Mouse (Mus musculus): ENCODE measurements around the gene Lypd3.
A peak's percentile ranks its signal among the peaks of the same experiment; 100 is the strongest.

The Lypd3 gene

DNA sequence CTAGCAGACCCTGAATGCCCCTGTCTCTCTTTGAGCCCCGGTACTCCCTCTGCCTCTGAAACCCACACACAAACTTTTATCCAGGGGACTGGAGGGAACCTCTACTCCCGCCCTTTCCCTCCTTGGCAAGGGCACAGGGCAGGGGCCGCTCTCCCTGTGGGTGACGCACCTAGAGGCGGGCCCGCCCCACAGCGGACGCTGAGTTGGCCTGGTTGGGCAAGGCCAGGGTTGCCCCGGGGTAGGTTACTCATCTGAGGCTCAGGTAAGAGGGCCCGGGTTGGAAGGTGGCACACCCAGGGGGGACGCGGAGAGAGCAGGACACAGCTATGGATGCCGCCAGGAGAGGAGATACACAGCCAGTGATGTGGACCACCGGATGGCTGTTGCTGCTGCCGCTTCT, at the start of gene Lypd3:
Lypd3 (plus strand) TSS at position 287 of the 400 bp plus-strand sequence.
- no peak for DNase-seq

DNA sequence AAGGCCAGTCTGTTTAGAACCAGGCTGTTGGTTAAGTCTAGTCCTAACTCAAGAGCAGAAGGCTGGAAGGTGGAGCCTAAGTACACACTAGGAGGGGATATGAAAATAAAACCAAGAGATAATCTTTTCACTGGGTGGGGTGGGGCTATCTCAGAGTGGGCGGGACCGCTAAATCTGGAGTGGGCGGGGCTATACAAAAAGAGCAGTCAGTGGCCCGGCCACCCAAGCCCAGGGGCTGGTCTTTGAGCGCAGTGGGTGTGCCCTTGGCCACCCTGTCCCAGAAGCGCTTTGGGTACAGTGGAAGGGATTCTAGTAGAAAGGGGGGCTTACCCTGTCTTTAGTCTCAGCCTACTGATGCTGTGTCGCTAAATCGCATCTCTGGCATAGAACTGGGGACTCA, 49.5 kb upstream of the Lypd3 start:
- DNase-seq, result no peak

DNA sequence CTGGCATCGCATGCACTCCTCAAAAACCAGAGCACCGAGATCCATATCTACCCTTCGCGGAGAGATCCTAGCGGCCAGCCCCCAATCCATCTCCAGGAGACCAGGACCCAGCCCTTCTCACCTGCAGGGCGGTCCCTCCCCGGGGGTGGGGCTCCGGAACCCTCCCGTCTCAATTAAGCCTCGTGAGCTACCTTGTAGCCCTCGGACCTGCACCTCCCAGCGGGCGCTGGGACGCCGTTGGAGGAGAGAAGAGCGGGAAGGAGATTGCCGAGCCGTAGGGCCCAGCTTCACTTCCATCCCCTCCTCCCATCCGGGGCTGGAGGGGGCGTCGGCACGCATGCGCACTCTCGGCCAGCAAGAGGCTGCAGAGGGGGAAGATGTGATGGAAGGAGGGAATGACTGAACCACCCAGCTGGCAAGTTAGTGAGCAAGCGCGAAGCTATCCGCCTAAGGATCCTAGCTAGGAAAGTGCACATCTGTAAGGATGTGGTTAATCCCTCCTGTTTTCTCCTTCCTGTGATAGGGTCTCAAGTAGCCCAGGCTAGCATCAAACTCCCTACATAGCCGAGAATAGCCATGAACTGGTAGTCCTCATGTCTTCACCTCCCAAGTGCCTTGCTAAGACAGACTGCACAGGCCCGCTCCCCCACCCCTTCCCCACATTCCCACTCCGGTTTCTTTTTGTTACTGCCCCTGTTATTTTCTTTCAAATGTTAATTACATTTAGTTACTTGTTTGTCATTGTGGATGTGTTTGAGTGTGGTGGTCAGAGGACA, 48.8 kb upstream of the Lypd3 start, which contains the start of the genes Ethe1 and Zfp575:
Ethe1 (plus strand) TSS at position 214 of the 776 bp plus-strand sequence.
Zfp575 (minus strand) TSS at position 312 of the 776 bp plus-strand sequence.
- DNase-seq, result peak; percentile 89

DNA sequence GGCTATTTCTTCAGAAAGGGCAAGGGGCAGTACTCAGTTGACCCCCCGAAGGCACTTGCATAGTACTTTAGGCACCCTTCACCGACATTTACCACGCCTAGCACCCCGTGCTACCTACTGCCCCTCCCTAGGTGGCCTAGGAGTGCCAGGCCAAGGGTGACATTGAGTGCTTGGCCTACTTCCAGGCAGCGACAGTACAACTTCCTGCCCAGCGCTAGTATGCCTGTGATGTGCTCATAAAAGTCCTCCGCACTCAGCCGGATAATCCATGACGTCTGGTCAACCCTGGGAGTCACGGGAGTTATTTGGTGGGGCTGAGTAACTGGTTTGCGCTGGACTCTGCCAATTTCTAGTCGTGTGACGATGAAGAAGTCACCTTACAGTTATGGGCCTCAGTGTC, 48.0 kb upstream of the Lypd3 start:
- DNase-seq, result no peak

DNA sequence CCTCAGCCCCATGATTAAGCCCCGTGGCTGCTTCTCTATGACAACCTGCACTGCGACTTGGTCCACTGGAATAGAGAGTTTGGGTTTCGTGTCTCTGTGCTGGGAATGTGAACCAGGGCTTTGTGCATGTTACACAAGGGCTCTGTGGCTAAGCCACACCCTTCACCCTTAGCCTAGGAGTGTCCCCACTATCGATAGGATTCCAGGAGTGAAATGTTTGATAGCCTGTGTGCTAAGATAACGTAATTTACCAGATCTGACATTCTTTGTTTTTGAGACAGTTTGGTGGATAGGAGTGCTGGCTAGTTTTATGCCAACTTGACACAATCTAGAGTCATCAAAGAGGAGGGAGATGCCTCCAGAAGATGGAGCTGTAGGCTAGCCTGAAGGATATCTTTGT, 44.6 kb upstream of the Lypd3 start:
- no peak for DNase-seq

DNA sequence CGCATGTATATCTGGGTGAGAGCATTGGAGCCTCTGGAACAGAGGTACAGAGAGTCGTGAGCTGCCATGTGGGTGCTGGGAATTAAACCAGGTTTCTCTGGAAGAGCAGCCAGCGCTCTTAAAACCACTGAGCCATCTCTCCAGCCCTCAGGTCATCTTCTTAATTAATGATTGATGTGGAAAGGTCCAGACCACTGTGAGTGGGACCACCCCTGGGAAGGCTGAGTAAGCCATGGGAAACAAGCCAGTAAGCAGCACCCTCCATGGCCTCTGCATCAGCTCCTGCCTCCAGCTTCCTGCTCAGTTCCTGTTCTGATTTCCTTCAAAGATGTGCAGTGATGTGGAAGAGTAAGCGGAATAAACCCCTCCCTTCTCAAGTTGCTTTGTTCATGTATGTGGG, 44.2 kb upstream of the Lypd3 start:
- no peak for DNase-seq

DNA sequence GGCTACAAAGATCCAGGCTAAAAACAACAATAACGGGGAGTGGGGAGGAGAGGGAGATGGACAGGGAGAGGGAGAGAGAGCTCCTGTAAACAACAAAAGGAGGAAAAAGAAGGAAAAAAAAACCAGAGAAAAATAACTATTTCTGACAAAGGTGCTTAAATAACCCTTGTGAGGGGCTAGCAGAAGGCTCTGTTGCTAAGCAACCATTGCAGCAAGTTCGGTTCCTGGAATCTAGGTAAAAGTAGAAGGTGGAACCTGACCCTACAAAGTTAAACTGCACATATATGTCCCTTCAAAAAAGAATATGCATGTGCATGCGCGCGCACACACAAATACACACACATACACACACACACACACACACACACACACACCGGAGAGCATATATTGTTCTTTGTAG, 43.6 kb upstream of the Lypd3 start:
- no peak for DNase-seq

DNA sequence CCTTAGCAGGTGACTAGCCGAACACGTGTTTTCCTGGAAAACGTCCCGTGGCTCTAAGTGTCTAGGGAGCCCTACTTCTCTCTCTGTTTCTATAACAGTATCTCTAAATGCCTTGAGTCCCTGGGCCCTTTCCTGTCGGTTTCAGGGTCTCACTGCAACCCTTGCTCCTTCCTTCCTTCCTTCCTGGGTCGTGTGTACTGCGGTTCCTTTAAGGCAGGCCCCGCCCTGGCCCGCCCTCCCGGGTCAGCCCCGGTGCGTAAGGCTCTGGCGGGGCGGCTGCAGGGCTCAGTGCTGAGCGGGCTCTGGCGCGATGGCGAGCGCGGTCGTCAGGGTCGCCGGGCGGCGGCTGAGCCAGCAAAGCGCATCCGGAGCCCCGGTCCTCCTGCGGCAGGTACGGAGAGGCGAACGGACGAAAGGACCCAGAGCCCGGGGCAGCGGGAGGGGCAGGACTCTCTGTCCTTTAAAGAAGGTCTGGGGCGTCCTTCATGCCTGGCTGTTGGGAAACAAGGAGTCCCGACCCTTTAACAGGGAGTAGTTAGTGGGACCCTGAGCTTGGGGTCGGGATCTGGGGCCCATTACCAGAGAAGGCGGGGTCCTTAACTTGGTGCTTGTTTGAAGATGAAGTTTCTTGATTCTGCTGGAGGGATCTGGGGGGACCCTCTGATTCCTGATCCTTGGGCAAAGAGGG, 42.6 kb upstream of the Lypd3 start:
- DNase-seq, result peak; percentile 71

DNA sequence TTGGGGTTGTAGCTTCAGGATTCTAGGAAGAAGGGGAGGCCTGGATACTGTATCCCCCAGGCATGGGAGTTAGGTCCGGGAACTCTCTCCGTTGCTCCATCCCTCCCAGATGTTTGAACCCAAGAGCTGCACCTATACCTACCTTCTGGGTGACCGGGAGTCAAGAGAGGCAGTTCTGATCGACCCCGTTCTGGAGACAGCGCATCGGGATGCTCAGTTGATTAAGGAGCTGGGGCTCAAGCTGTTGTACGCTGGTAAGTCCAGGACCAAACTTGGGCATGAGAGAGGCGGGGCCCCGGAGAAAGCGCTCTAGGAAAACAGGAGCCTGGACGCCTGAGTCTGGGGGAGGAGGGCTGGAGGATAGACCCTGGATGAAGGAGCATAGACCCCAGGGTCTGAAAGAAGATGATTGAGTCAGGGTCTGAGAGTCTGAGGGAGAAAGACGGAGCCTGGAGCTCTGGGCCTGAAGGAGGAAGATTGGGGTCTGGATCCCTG, 42.0 kb upstream of the Lypd3 start:
- DNase-seq, result no peak

DNA sequence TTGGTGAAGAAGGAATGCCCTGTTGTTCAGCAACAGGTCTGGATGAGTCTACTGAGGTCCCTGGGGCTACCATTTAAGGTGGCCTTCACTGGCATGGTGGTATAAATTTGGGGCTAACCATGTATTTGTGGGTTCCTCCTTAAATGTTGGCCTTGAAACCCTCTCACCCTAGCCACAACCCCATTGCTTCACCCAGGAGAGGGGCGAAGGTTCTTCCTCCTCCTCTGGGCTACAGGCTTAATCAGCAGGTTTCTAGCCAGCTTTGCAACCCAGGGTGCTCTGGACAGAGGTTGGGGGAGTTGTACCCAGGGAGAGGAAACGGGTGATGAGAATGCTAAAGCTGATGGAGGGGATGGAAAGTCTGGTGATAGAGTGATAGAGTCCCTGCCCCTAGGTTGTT, 40.9 kb upstream of the Lypd3 start:
- DNase-seq, result no peak

DNA sequence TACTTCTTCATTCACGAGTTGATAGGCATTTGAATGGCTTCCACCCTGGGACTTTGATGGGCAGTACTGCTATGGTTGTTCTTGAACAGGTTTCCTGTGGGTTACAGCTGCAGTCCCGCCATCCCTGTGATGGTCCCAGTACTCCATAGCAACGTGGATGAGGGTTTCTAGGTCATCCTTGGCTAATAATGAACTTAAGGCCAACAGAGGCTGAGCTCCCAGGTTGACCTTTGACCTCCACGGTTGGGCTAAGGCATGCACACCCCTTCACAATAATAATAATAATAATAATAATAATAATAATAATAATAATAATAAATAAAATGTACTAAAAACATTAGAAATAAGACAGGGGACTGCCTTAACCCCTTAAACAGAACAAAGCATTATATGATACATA, 38.2 kb upstream of the Lypd3 start:
- DNase-seq, result no peak

DNA sequence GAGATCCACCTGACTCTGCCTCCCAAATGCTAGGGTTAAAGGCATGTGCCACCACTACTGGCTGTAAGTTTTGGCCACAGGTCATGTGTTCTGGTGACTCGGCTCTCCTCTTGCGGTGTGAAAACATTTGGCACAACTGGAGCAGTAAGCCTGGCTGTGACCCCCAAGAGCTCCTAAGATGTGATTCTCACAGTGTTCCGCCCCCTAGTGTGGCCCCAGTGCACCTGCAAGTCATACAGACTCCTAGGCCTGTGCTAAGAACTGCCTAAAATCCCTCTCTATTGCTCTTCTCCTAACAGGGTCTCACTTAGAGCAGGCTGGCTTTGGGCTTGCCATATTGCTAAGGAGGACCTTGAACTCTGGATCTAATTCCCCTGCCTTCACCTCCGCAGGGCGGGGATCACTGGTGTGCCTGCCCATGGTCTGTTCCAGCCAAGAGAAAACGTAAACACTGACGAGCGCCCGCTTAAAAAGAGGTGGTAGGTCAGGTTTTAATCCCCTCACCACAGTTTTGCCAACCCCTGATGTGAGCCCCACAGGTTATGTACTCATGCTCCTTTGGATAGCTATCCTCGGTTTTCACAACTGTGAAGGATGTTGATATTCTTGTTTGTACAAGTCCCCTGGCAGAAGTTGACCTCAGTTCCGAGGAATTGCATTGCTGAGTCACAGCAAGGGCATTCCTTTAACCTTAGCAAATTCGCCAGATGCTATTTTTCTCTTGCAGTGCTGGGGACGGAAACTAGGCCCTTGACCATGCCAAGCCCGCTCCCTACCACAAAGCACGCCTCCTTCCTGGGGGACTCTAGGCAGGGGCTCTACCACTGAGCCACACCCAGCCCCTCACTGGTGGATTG, 36.9 kb upstream of the Lypd3 start:
- DNase-seq, result no peak

DNA sequence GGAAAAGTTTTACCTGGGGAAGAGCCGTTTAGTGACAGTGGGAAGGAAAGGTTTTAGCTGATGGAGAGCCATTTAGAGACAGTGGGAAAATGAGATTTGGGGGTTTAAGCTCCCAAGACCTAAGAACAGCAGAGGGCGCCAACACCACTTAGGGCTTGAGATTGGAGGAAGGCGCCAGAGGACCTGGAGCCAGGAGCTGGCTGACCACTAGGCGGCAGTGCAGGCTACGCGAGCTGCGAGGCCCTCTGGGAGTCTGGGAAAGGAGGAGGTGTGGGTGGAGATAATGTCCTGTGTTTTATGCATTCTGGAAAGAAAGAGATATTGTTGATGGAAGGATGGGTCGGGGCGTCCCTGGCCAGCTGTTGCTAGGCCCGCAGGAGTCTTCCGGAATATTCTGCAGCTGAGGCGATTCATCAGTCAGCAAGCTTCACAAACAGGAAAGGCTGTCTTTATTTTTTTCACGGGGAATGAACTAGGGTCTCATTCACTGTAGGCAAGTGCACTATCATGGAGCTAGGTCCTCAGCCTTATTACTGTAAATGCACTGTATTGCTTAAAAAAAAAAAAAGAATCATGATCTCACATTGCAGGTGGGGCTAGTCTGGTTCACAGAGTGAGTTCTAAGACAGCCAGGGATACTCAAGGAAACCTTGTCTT, 35.3 kb upstream of the Lypd3 start:
- peak; percentile 95 for DNase-seq

DNA sequence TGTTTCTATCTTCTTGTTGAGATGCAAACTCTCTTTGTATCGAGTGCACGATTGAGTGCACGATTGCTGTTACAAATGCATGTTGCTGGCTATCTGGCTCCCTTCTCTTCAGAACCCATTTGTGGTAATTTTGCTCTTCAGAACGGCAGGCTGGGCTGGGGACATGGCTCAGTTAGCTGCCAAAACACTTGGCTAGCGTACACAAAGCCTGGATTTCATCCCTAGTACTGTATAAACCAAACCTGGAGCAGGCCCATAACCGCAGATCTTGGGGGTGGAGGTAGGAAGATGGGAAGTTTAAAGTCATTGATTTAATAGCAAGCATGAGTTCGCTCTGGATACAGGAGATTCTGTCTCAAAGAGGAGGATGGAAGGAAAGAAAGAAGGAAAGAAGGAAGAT, 30.8 kb upstream of the Lypd3 start:
- DNase-seq, result no peak

DNA sequence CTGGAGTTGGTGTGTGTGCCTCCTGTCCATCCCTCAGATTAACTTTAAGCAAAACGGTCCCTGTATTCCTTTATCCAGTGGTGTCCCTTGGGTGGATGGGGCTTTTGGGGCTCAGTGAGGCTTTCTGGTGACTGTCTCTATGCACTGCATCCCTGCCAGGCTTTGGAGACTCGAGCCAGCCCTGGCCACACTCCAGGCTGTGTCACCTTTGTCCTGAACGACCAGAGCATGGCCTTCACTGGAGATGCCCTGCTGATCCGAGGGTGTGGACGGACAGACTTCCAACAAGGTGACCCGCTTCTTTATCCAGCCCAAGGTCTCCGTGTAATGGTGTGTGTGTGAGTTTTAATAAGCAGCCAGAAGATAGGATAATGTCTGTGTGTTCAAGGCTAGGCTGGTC, 30.3 kb upstream of the Lypd3 start:
- no peak for DNase-seq

DNA sequence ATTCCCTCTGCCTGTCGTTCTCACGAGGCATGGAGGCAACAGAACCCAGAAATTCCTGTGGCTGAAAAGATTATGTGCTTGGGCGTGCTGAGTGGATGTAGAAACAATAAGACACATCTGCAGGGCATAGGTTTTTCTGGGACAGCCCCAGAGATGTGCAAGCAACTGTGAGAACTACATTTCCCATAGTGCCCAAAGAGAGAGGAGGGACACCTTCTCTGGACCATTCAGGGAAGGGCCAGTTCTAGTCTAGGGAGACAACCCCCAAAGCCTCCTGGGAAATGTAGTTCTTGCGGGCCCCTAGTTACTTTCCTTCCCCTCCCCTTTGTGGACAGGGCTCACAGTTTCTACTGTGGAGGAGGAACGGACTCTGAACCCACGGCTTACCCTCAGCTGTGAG, 28.3 kb upstream of the Lypd3 start:
- no peak for DNase-seq

DNA sequence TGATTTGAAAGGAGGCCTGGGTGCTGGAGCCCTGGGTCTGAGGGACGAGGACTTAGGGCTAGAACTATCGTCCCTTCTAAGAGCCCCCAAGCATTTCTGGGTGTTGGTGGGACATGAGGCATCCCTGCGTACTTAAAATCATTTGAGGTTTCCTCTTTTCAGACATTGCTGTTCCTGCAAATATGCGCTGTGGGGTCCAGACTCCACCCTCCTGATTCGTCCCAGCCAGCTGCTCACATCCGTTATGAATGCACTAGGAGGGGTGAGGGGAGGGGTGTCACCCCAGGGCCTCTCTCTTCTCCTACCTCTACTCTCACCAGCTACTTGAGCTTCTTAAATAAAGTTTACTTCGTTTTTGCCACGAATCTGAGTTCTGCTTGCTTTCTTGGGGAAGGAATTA, 27.8 kb upstream of the Lypd3 start:
- no peak for DNase-seq

DNA sequence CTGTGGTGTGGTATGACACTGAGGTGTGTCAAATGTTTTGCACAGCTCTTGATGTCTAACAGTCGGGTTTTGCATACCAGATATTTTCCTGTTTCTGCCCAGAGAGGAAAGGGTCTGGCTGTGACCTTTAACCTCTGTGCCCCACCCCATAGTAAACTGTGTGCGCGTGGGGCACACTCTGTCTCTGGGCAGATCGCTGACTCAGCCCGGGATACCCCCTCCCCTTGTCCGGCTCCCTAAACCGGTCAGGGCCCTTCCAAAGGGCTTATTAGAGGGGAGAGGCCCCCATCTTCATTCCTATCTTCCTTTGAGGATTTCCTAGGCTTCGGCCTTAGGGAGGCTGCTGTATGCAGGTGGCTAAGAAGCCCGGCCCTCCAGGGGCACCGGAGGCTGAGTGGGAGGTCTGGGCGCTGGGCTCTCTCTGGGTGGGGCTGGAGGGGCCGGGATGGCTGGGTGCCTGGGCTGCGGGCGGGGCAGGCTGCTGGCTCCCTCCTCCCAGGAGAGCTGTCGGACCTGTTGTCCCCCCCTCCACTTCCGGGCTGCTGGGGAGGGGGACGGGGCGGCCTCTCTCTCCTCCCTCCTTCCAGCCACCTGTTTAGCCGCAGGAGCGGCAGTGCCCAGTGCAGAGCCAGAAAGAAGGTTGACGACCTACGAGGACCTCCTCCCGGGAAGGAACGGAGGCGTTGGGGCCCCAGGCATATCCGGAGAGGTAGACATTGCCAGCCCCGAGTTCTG, 26.0 kb upstream of the Lypd3 start, which contains the start of gene Phldb3:
Phldb3 (plus strand) TSS at position 620 of the 735 bp plus-strand sequence.
- DNase-seq, result no peak

DNA sequence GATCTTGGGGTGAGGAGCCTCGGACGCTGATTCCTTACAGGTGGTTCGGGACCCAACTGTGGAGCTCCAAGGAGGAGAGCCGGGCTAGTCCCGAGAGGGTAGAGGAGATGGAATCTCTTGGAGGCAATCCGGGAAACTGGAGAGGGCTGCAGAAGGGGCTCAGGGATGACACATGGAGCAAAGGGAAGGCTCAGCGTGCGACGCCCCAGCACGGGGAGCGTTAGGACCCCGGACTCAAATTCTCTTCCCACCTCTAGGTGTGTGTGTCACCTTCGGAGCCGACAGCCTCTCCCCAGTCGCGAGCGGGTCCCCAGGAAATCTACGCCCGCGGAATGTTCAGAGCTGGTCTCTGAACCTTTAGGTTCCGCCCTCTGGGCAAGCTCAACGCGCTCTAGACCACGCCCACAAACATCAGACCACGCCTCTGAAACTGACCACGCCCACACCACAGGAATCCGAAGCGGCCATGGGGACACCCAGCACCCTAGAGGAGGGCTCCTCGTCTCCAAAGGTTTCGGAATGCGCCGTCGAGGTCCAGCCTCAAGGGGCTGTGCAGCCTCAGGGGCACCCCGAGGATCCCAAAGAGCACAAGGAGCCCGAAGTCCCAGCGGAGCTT, 25.4 kb upstream of the Lypd3 start:
- peak; percentile 31 for DNase-seq

DNA sequence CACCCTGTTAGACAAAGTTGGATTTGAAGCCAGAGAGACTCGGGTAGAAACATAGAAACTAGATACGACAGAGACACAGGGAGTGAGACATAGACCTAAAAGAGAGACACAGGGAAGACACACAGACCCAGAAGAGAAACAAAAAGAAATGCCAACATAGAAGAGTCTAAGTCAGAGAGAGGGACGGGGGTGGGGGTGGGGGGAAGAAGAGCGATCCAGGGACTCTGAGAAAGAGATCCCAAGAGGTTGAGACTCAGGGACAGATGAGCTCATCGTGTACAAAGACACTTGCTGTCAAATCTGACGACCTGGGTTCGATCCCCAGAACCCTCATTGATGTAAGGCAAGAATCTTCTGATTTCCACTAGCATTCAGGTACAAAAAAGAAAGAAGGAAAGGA, 24.6 kb upstream of the Lypd3 start:
- DNase-seq, result no peak

DNA sequence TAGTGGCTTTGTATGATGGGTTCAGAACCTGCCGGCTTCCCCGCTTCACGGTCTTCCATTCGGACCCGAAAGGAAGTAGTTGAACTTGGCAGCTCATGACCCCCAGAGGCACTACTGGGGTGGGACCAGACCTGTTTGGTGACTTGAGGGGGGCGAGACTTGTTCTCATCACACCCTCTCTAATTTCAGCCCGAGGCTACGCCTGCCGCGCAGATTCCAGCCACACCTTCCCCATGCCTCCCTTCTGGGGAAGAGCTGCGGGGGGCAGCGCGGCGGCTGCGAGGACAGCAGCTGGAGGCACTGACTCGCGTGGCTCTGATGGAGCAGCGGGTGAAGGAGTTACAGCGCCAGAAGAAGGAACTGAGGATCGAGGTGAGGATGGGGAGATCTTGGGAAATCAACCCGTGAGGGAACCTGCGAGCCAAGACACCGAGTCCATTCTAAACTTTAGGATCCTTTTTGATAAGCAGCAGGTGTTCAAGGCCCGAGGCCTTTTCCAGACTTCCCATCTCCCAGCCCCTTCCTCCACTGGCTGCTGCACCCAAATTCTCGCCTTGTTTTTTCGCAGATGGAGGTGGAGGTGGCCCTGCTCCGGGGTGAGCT, 23.9 kb upstream of the Lypd3 start:
- DNase-seq, result no peak

All from right cerebral cortex, adult 18-20 months (tissue).